8 mouse cellular contexts compared by ENCODE assay signal in genomic region chr9:22225581-22226388, GRCm38 (mm10). TPM values are rescaled to one million over a fixed set of nuclear protein-coding genes. Genes with fewer than 3 reads are reported as not detected.
DNase-seq lines count a peak whose midpoint lies in the region; ATAC-seq and TF ChIP-seq lines count a peak whose summit lies in the region.

Zfp809 (plus strand) TSS chr9:22225714.

- peak; percentile 72 for TF ChIP-seq CTCF in gastrocnemius, adult 2 months (IDR thresholded peaks at IDR 0.05)
- peak; percentile 81 for TF ChIP-seq CTCF in hindbrain, postnatal 0 days (IDR thresholded peaks at IDR 0.05; ENCODE audit: low read depth)
- TF ChIP-seq CTCF in left cerebral cortex, adult 2 months (IDR thresholded peaks at IDR 0.05), result peak; percentile 71

- no peaks in the 10 kb centered on the region for H3K9me3 ChIP-seq in hindbrain, postnatal 0 days (ENCODE audit: low read length)

- peak; percentile 93 for ATAC-seq in common myeloid progenitor, adult 5-6 weeks (replicated peaks; ENCODE audit: low read depth, poor library complexity, severe bottlenecking)
- peak; percentile 99 for ATAC-seq in hindbrain, postnatal 0 days
- peak; percentile 97 for ATAC-seq in megakaryocyte, adult 5-6 weeks (ENCODE audit: poor library complexity, severe bottlenecking)

- WGBS in hindbrain, postnatal 0 days, result 1% methylated on average over 35 of the region's 35 CpGs

- intact Hi-C loops in gastrocnemius, adult 2 months (cut with DNase I), result loop anchor here (5.0 to 10.0 kb wide), 3 partner anchors 68 to 189 kb away; partner anchors contain the start of genes 9530077C05Rik and Pigyl
- intact Hi-C loops in left cerebral cortex, adult 2 months (cut with DNase I), result loop anchor here (2.0 kb wide), 2 partner anchors 69 to 183 kb away; partner anchors contain the start of gene Pigyl

- H3K4me1 ChIP-seq in hindbrain, postnatal 0 days (ENCODE audit: insufficient read depth, low read length), result no peaks in the 10 kb centered on the region

- H3K4me3 ChIP-seq in gastrocnemius, adult 2 months, result peak within 1 kb of the TSS; percentile 94
- H3K4me3 ChIP-seq in hindbrain, postnatal 0 days (ENCODE audit: low read length), result peak within 1 kb of the TSS; percentile 88
- H3K4me3 ChIP-seq in left cerebral cortex, adult 2 months, result peak within 1 kb of the TSS; percentile 55

- no peaks in the 10 kb centered on the region for H3K27me3 ChIP-seq in hindbrain, postnatal 0 days (ENCODE audit: insufficient read depth, low read length)

- peak within 1 kb of the TSS; percentile 72 for H3K4me2 ChIP-seq in hindbrain, postnatal 0 days (ENCODE audit: low read depth, low read length)

- peak within 1 kb of the TSS; percentile 62 for H3K9ac ChIP-seq in hindbrain, postnatal 0 days (replicated peaks; ENCODE audit: low read length)

- peak within 1 kb of the TSS; percentile 94 for H3K27ac ChIP-seq in gastrocnemius, adult 2 months
- peak within 1 kb of the TSS; percentile 88 for H3K27ac ChIP-seq in hindbrain, postnatal 0 days
- H3K27ac ChIP-seq in left cerebral cortex, adult 2 months, result peak within 1 kb of the TSS; percentile 91

- no peaks in the 10 kb centered on the region for H3K36me3 ChIP-seq in hindbrain, postnatal 0 days (ENCODE audit: insufficient read depth, low read length)

- DNase-seq in ZHBTc4 (ENCODE audit: low read depth, low spot score), result peak; percentile 99
- peak; percentile 99 for DNase-seq in gastrocnemius, adult 2 months
- peak; percentile 97 for DNase-seq in hindbrain, postnatal 0 days (ENCODE audit: low spot score)
- peak; percentile 98 to 99 for DNase-seq in left cerebral cortex, adult 2 months (ENCODE audit: extremely low spot score in 1 of 2, low spot score in 2 of 2)
- peak; percentile 100 for DNase-seq in right cerebral cortex, adult 2 months (ENCODE audit: low spot score in 2 of 2)
- peak; percentile 100 for DNase-seq in urinary bladder, postnatal 14 days (ENCODE audit: low spot score)

RNA-seq across cellular contexts. Expression of gene Zfp809, which starts in this region (rescaled TPM):
- total RNA-seq in common myeloid progenitor, adult 5-6 weeks (2017), result 38.4 and 41.9 TPM in 2 replicates
- total RNA-seq in gastrocnemius, adult 2 months (2021), result 1 to 10 TPM; 7.0 to 7.2 TPM
- 5.3 and 6.4 TPM in 2 replicates for total RNA-seq in hindbrain, postnatal 0 days (2014; rRNA removed)
- 6.1 and 8.4 TPM in 2 replicates for polyA plus RNA-seq in hindbrain, postnatal 0 days (2015; fragmentation: Nextera tagmentation; extraction: Ambion mirVana)
- total RNA-seq in left cerebral cortex, adult 2 months (2021), result 10 to 100 TPM; 21.4 to 21.8 TPM
- 39.2 and 40.2 TPM in 2 replicates for total RNA-seq in megakaryocyte, adult 5-6 weeks (2015)
- total RNA-seq in megakaryocyte, adult 5-6 weeks (2017), result 33.4 and 34.6 TPM in 2 replicates

Comparison
In these comparisons a context has a peak if more than half of its experiments do, and no peak if none do; other contexts are left out.
1. Peak in every context shown above with its lines: DNase-seq, ATAC-seq, H3K4me3 ChIP-seq and H3K27ac ChIP-seq.